Mouse (Mus musculus) yolk sac, embryonic 10.5 days (tissue): ENCODE data around the gene Csnk2b.

Source experiments
- DNase-seq: peaks from one replicate; pipeline ENCODE4 v3.0.0-alpha.2; 2017; ENCODE audit warnings: low spot score

The Csnk2b gene

GRCm38 (mm10) chr17:35120745-35121142 is 1.1 kb downstream of the Csnk2b start:
- DNase-seq, result no peak

- DNase-seq, result no peak
These were observed 6.5 kb downstream of the Csnk2b start, which contains the start of gene Ly6g5b for GRCm38 (mm10) chr17:35115046-35116019. Gene Ly6g5b (minus strand): TSS chr17:35115428.

GRCm38 (mm10) chr17:35111774-35112173 is 10.1 kb downstream of the Csnk2b start:
- no peak for DNase-seq

GRCm38 (mm10) chr17:35108097-35108496 is 13.8 kb downstream of the Csnk2b start, which contains the start of gene Ly6g5c:
Gene Ly6g5c (plus strand): TSS chr17:35108279.
- no peak for DNase-seq

- DNase-seq, result no peak
These were observed 15.3 kb downstream of the Csnk2b start for GRCm38 (mm10) chr17:35106522-35106921.

- no peak for DNase-seq
These were observed 16.0 kb downstream of the Csnk2b start for GRCm38 (mm10) chr17:35105740-35106389.

GRCm38 (mm10) chr17:35104754-35105153 is 17.1 kb downstream of the Csnk2b start:
- DNase-seq, result no peak

- DNase-seq, result peak; percentile 58
These were observed 17.8 kb downstream of the Csnk2b start for GRCm38 (mm10) chr17:35104079-35104478.

GRCm38 (mm10) chr17:35103221-35103690 is 18.6 kb downstream of the Csnk2b start:
- DNase-seq, result peak; percentile 88

GRCm38 (mm10) chr17:35102299-35102698 is 19.6 kb downstream of the Csnk2b start:
- no peak for DNase-seq

GRCm38 (mm10) chr17:35101161-35101560 is 20.7 kb downstream of the Csnk2b start:
- DNase-seq, result no peak

GRCm38 (mm10) chr17:35100196-35100765 is 21.6 kb downstream of the Csnk2b start:
- DNase-seq, result peak; percentile 88

GRCm38 (mm10) chr17:35097164-35097655 is 24.6 kb downstream of the Csnk2b start:
- DNase-seq, result no peak

- DNase-seq, result no peak
These were observed 25.3 kb downstream of the Csnk2b start for GRCm38 (mm10) chr17:35096597-35096996.

- no peak for DNase-seq
These were observed 27.1 kb downstream of the Csnk2b start for GRCm38 (mm10) chr17:35094475-35095365.

- no peak for DNase-seq
These were observed 29.3 kb downstream of the Csnk2b start for GRCm38 (mm10) chr17:35092403-35093198.

- no peak for DNase-seq
These were observed 31.5 kb downstream of the Csnk2b start for GRCm38 (mm10) chr17:35090166-35090932.

- peak; percentile 91 for DNase-seq
These were observed 32.8 kb downstream of the Csnk2b start, which contains the start of gene Abhd16a for GRCm38 (mm10) chr17:35088825-35089644. Gene Abhd16a (plus strand): TSS chr17:35089263.

- DNase-seq, result no peak
These were observed 33.7 kb downstream of the Csnk2b start for GRCm38 (mm10) chr17:35088151-35088550.
